Mouse (Mus musculus): ENCODE measurements around the gene Col13a1. TPM values are rescaled to one million over a fixed set of nuclear protein-coding genes. Genes with fewer than 3 reads are reported as not detected.
A peak's percentile ranks its signal among the peaks of the same experiment; 100 is the strongest.

The Col13a1 gene
- polyA plus RNA-seq, 1 experiment from 2014 or later, result 3.0 TPM

DNA sequence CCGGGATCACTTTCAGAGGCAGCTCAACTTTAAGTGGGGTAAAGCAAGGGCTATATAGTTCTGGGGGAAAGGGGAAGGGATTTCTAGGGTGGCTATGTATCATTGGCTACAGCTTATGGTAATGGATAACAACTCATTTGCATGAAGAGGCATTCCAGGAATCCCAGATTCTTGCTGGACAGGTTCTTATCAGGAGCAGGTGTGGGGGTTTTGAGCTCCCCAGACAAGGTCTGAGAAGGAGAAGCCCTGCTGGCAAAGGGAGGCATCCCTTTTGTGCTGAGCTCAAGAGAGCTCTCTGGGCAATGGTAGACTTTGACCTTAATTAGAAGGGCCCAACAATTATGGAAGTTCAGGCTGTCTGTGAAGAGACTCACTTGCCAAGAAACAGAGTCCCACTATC, 21.3 kb upstream of the Col13a1 start:
- H3K4me3 ChIP-seq (replicated peaks), result no peak overlapping the region
- no peak overlapping the region for H3K27ac ChIP-seq
- no peaks in the 10 kb centered on the region for H3K27me3 ChIP-seq
- H3K36me3 ChIP-seq, result no peaks in the 10 kb centered on the region
- no peaks in the 10 kb centered on the region for H3K4me1 ChIP-seq (replicated peaks)
- ATAC-seq (ENCODE audit: insufficient number of reproducible peaks, insufficient read depth, low FRiP score, low TSS enrichment, low read depth), result no peak
- H3K9ac ChIP-seq (replicated peaks), result no peak overlapping the region
- H3K4me2 ChIP-seq, result no peak overlapping the region
- no peaks in the 10 kb centered on the region for H3K9me3 ChIP-seq
- 84% methylated on average over 1 of the region's 1 CpGs for WGBS

DNA sequence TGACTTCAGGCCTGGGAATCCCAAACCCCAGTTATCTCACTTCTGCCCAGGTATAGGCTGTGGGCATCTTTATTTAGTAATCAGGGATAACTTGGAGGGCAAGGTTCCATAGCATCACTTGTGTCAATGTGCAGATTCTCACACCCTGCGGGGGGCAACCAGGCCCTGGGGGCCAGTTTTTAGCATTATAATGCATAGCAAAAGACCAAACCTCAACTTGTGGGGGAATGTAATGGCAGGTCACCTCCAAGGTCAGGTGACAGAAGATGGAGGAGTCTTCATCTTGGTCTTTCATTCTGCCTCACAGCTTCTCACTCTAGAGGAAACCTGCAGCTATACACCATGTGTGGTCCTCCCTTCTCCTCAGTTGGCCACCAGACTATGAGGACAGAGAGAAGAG, 20.9 kb upstream of the Col13a1 start:
- Histone ChIP-seq H3K4me2 (no peak overlapping the region), H3K27me3 (no peaks in the 10 kb centered on the region), H3K9ac (replicated peaks) (no peak overlapping the region), H3K9me3 (no peaks in the 10 kb centered on the region), H3K27ac (no peak overlapping the region), H3K36me3 (no peaks in the 10 kb centered on the region), H3K4me3 (replicated peaks) (no peak overlapping the region), H3K4me1 (replicated peaks) (no peaks in the 10 kb centered on the region)
- ATAC-seq (ENCODE audit: insufficient number of reproducible peaks, insufficient read depth, low FRiP score, low TSS enrichment, low read depth), result no peak
- WGBS, result 66% methylated on average over 1 of the region's 1 CpGs

DNA sequence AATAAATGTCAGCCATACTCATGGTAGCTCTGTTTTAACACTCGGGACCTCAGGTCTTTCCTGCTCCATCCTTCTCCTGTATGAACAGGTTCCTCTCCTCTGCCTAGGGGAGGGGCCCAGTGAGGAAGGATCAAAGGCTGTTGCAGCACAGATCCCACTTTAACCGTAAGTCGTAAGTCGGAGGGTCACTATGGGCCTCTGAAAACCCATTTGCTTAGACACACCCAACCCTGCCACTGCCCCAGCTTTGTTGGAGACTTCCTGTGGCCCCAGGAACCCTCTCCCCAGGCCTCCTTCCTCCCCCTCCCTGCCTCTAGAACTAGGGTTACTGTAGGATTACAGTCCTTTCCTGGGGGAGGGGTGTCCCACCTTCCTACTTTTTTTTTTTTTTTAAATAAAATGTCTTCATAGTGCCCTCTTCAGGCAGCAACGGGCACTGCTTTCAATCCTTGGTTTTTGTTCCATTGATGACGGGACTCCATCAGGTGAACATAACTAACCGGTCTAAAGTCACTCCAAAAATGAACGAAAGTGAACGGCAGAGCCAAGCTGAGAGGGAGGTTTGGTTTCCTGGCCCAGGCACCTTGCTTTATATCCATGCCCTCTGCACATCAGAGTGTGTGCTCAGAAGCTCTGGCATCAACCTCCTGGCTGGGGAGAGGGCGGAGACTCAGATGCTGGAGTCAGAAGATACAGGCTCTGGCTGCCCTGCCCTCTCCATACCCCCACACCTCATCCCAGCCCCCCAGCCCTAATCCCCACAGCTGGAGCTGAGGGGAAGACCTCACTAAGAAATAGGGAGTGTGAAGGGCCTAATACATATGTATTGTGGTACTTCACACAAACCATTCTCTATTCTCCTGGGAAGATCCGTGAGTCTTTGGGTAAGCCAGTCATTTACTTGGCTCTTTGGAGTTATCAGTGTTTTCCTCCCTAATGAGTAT, 12.8 kb upstream of the Col13a1 start:
- no peaks in the 10 kb centered on the region for H3K9me3 ChIP-seq
- H3K36me3 ChIP-seq, result no peaks in the 10 kb centered on the region
- H3K4me1 ChIP-seq (replicated peaks), result no peaks in the 10 kb centered on the region
- H3K27ac ChIP-seq, result no peak overlapping the region
- H3K27me3 ChIP-seq, result no peaks in the 10 kb centered on the region
- ATAC-seq (ENCODE audit: insufficient number of reproducible peaks, insufficient read depth, low FRiP score, low TSS enrichment, low read depth), result no peak
- H3K4me2 ChIP-seq, result no peak overlapping the region
- no peak overlapping the region for H3K9ac ChIP-seq (replicated peaks)
- WGBS, result 20% methylated on average over 11 of the region's 11 CpGs
- H3K4me3 ChIP-seq (replicated peaks), result no peak overlapping the region

DNA sequence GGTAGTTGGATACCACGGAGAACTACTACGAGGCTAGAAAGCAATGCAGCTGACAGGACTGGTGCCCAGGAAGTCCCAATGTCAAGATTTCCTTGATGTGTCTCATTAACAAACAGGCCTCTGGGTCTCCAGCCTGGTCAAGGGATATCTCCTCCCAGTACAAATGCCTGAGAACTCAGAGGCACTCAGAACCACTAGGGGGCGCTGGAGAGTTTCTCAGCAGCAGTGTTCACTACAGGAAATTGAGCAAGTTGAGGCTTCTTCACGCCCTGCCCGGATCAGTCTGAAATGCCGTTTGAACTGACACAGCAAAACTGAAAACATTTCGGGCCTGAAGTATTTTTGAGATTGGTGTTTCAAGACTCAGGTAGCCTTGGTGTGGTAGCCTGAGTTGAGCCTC, 1.5 kb upstream of the Col13a1 start:
- WGBS, result 1% methylated on average over 7 of the region's 7 CpGs
- H3K36me3 ChIP-seq, result no peaks in the 10 kb centered on the region
- no peak overlapping the region for H3K4me3 ChIP-seq (replicated peaks)
- H3K27me3 ChIP-seq, result peaks cover 54% of the 10 kb centered on the region
- ATAC-seq (ENCODE audit: insufficient number of reproducible peaks, insufficient read depth, low FRiP score, low TSS enrichment, low read depth), result no peak
- H3K9me3 ChIP-seq, result peaks cover 5% of the 10 kb centered on the region; the same call in 1 of the 2 replicates
- H3K27ac ChIP-seq, result no peak overlapping the region
- no peak overlapping the region for H3K9ac ChIP-seq (replicated peaks)
- H3K4me1 ChIP-seq (replicated peaks), result peaks cover 34% of the 10 kb centered on the region
- no peak overlapping the region; the same call in 1 of the 2 replicates for H3K4me2 ChIP-seq

DNA sequence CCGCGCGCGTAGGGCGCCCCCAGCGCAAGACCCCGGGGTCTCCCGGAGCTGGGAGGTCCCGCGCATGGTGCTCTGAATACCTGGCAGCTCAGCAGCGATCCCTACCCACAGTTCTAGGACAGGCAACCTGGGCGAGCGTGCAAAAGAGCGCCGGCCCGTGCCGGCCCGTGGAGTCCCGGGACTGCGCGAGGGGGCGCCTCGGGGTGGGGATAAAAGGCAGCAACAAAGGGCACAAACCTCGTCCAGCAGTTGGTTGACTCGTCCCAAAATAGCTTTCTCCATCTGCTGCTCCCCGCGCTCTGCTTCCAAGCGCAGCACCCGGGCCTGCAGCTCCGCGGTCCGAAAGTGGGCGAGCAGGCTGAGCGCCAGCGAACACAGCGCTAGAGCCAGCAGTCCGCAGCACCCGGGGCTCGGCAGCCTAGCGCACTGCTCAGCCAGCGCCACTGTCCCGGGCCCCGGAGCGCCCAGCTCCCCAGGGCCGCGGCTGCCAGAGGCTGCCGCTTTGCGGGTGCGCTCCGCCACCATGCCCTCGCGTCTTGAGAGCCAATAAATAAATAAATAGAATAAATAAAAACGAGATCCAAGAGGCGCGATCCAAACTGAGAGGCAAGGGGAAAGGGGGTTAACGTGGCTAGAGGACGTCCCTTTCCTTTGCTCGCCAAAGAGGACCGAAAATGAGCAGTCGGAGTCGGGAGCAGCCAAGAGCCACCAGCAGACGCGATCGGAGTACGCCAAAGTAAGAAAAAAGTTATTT, 619 bp downstream of the Col13a1 start:
- Histone ChIP-seq H3K27ac (0 out of 2 replicates have a peak overlapping the region, but pooled peaks have one; percentile 53), H3K4me2 (peak overlapping the region; percentile 94), H3K36me3 (no peaks in the 10 kb centered on the region), H3K27me3 (peaks cover 54% of the 10 kb centered on the region), H3K9ac (replicated peaks) (peak overlapping the region; percentile 58), H3K9me3 (no peaks in the 10 kb centered on the region), H3K4me1 (replicated peaks) (peaks cover 34% of the 10 kb centered on the region), H3K4me3 (replicated peaks) (peak overlapping the region; percentile 52)
- peak; percentile 78; the same call in 1 of the 2 replicates for ATAC-seq (ENCODE audit: insufficient number of reproducible peaks, insufficient read depth, low FRiP score, low TSS enrichment, low read depth)
- WGBS, result under 1% methylated on average over 64 of the region's 65 CpGs

DNA sequence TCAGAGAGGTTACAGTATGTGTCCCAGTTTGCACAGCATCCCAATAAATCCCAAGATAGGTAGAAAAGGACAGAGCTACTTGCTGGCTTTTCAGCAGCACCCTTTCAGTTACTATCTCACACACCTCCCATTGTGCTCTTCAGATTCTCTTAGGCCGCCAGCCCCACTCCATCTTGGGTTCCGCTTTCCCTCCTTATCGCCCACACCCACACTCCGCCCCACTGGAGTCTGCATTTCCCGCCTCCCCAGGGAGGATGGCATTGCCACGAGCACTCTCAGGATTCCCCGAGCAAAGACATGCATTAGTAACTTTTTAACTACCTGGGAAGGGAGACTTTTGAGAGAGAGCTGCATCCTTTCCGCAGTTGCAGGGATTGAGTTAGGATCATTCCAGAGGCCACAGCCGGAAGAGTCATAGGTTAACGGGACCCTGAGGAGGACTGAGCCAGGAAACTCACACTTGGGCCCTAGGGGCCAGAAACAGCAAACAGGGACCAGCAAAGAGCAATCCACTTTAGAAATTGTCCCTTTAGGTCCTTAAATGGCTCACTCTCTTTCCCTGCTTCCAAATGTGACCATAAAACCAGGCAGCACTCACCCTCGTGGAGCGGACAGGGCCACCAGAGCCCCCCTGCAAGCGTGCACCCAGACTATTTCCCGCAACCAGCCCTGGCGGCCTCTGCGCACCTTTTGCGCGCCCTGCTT, 1.4 kb downstream of the Col13a1 start:
- no peak for ATAC-seq (ENCODE audit: insufficient number of reproducible peaks, insufficient read depth, low FRiP score, low TSS enrichment, low read depth)
- H3K27me3 ChIP-seq, result peaks cover 54% of the 10 kb centered on the region
- no peaks in the 10 kb centered on the region for H3K9me3 ChIP-seq
- H3K4me2 ChIP-seq, result peak overlapping the region; percentile 94
- peak overlapping the region; percentile 58 for H3K9ac ChIP-seq (replicated peaks)
- no peaks in the 10 kb centered on the region for H3K36me3 ChIP-seq
- peak overlapping the region; percentile 52 for H3K4me3 ChIP-seq (replicated peaks)
- 5% methylated on average over 18 of the region's 18 CpGs for WGBS
- no peak overlapping the region for H3K27ac ChIP-seq
- peaks cover 37% of the 10 kb centered on the region for H3K4me1 ChIP-seq (replicated peaks)

DNA sequence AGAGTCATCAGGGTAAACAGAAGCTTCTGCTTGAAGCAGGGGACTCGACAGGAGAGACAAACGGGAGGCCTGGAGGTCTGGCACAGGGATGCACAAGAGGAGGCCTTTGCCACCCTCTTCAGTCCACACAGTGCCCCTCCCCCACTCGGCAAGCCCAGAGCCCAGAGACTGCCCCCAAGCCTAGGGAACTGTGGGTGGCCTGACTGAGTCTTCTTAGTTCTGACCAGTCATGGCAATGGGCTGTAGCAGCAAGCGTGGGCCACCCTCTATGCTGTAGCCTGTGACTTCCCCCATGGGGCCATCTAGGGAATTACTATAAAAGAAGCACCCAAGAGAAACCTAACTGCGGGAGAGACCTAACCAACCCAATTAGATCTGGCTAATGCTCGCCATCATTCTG, 1.9 kb downstream of the Col13a1 start:
- Histone ChIP-seq H3K27me3 (peaks cover 55% of the 10 kb centered on the region), H3K4me2 (peak overlapping the region; percentile 94), H3K4me1 (replicated peaks) (peaks cover 42% of the 10 kb centered on the region), H3K9ac (replicated peaks) (no peak overlapping the region), H3K9me3 (no peaks in the 10 kb centered on the region), H3K4me3 (replicated peaks) (0 out of 2 replicates have a peak overlapping the region, but pooled peaks have one; percentile 52), H3K27ac (no peak overlapping the region), H3K36me3 (no peaks in the 10 kb centered on the region)
- ATAC-seq (ENCODE audit: insufficient number of reproducible peaks, insufficient read depth, low FRiP score, low TSS enrichment, low read depth), result no peak
- whole genome bisulfite sequencing, result 10% methylated on average over 6 of the region's 6 CpGs

DNA sequence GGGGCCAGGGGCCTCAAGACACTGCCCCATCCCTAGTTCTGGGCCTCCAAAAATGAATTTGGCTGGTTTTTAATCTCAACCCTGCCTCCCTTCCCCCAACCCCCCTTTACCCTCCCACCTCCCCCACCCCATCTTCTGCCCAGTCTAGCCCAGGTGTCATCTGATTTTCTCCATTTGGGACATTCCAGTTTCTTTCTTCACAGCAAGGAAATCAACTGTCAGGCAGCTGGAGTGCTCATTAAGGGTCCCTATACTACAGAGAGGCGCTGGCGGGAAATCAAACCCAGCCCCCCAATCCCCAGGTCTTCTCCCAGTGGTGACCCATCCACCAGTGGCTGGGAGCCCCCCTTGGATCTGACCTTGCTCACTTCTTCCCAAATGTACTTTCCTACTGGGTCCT, 4.3 kb downstream of the Col13a1 start:
- Histone ChIP-seq H3K27me3 (peaks cover 44% of the 10 kb centered on the region), H3K9me3 (no peaks in the 10 kb centered on the region), H3K4me1 (replicated peaks) (peaks cover 45% of the 10 kb centered on the region), H3K27ac (no peak overlapping the region), H3K4me3 (replicated peaks) (no peak overlapping the region), H3K36me3 (no peaks in the 10 kb centered on the region), H3K9ac (replicated peaks) (no peak overlapping the region), H3K4me2 (no peak overlapping the region)
- WGBS, result 56% methylated on average over 2 of the region's 2 CpGs
- ATAC-seq (ENCODE audit: insufficient number of reproducible peaks, insufficient read depth, low FRiP score, low TSS enrichment, low read depth), result no peak

DNA sequence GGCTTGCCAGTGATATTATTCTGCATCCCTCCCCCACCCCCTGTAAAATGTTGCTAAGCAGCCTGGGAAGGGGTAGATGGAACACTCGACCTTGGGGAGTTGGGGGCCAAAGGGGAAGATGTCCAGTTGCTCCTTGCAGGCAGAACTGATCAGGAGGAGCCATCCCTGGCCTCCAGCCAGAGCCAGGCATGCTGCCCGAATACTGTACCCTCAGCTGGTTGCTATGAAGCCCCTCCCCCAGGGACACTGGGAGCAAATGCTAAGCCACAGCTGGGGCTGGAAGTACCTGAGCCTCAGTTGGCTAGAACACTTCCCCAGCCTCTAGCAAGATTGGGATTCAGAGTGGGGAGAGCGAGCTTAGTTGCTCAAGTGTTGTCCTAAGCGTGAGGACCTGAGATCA, 6.9 kb downstream of the Col13a1 start:
- Histone ChIP-seq H3K9me3 (no peaks in the 10 kb centered on the region), H3K36me3 (no peaks in the 10 kb centered on the region), H3K27me3 (peaks cover 18% of the 10 kb centered on the region), H3K4me1 (replicated peaks) (peaks cover 20% of the 10 kb centered on the region), H3K4me2 (0 out of 2 replicates have a peak overlapping the region, but pooled peaks have one; percentile 8), H3K9ac (replicated peaks) (no peak overlapping the region), H3K27ac (no peak overlapping the region), H3K4me3 (replicated peaks) (no peak overlapping the region)
- ATAC-seq (ENCODE audit: insufficient number of reproducible peaks, insufficient read depth, low FRiP score, low TSS enrichment, low read depth), result no peak
- WGBS, result 10% methylated on average over 4 of the region's 4 CpGs

DNA sequence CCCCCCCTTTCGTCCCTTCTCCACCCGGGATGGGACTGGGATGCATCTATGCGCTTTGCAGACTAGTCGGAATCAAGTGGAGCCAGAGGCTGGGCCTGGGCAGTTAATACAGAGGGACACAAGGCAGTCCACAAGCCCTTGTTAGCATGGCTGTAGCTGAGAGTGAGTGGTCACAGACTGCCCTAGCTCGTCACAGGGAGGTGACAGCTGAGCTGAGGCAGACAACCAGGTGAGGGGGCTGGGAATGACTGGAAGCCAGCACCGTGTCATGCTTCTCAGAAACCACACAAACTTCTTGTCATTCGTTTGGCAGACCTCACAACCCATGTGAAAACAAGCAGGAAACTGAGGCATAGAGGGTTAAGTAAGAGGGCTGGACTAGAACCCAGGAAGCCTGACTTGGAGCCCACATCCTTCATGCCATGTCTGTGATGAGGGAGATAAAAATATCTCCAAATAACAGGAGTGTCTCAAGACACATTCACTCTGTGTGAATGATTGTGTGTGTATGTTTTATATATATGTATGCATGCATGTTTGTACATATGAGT, 10.8 kb downstream of the Col13a1 start:
- no peak overlapping the region for H3K4me3 ChIP-seq (replicated peaks)
- no peak for ATAC-seq (ENCODE audit: insufficient number of reproducible peaks, insufficient read depth, low FRiP score, low TSS enrichment, low read depth)
- 69% methylated on average over 7 of the region's 7 CpGs for WGBS

More for the DNA sequence above, 10.8 kb downstream of the Col13a1 start:
- Histone ChIP-seq H3K36me3 (no peaks in the 10 kb centered on the region), H3K27me3 (peaks cover 3% of the 10 kb centered on the region), H3K27ac (no peak overlapping the region), H3K9me3 (no peaks in the 10 kb centered on the region), H3K4me1 (replicated peaks) (peaks cover 21% of the 10 kb centered on the region), H3K4me2 (no peak overlapping the region), H3K9ac (replicated peaks) (no peak overlapping the region)
